Mouse (Mus musculus) R1 (cell line): ENCODE measurements at regions not wholly inside any gene's neighbourhood (a gene's known extent, or its start where the extent isn't known, plus 50 kb on each side); places are given as distances from the start of the nearest gene placed in this dataset.
"Not testable (repeated sequence)": the region's sequence is repeated elsewhere in the genome, so short reads cannot be mapped to it uniquely, and the experiment has no call there.

Experiments used
- DNase-seq: peaks from one replicate; pipeline ENCODE4 v3.0.0-alpha.2; 2018; ENCODE audit warnings: low read depth, low spot score

- no peak for DNase-seq
Observed at GRCm38 (mm10) chr4:105844675-105845466, 55.2 kb downstream of the Gm12728 start.

GRCm38 (mm10) chr4:105845998-105846989, 56.6 kb downstream of the Gm12728 start:
- not testable (repeated sequence) for DNase-seq

GRCm38 (mm10) chr4:105853086-105853485, 63.4 kb downstream of the Gm12728 start:
- DNase-seq: no peak

- DNase-seq: no peak
Observed at GRCm38 (mm10) chr4:105859052-105859864, 69.6 kb downstream of the Gm12728 start.

- no peak for DNase-seq
Observed at GRCm38 (mm10) chr4:105860930-105861653, 71.4 kb downstream of the Gm12728 start.

- DNase-seq: no peak
Observed at GRCm38 (mm10) chr4:105861654-105862037, 72.0 kb downstream of the Gm12728 start.

- DNase-seq: no peak
Observed at GRCm38 (mm10) chr4:105870512-105870911, 80.8 kb downstream of the Gm12728 start.

- no peak for DNase-seq
Observed at GRCm38 (mm10) chr4:105877246-105877645, 87.6 kb downstream of the Gm12728 start.

- DNase-seq: no peak
Observed at GRCm38 (mm10) chr4:105879891-105880290, 90.2 kb downstream of the Gm12728 start.

GRCm38 (mm10) chr4:105884791-105885190, 95.1 kb downstream of the Gm12728 start:
- DNase-seq: no peak

- DNase-seq: no peak
Observed at GRCm38 (mm10) chr4:105891438-105891837, 101.8 kb downstream of the Gm12728 start.

GRCm38 (mm10) chr4:105892065-105892464, 102.4 kb downstream of the Gm12728 start:
- DNase-seq: no peak

GRCm38 (mm10) chr4:105895116-105895515, 105.4 kb downstream of the Gm12728 start:
- DNase-seq: no peak

GRCm38 (mm10) chr4:105898054-105898847, 108.6 kb downstream of the Gm12728 start:
- DNase-seq: no peak

- DNase-seq: no peak
Observed at GRCm38 (mm10) chr4:105904896-105905295, 115.2 kb downstream of the Gm12728 start.

- DNase-seq: no peak
Observed at GRCm38 (mm10) chr4:105906411-105906810, 116.7 kb downstream of the Gm12728 start.

GRCm38 (mm10) chr4:105907611-105908010, 117.9 kb downstream of the Gm12728 start:
- DNase-seq: peak; percentile 13

GRCm38 (mm10) chr4:105908281-105908680, 118.6 kb downstream of the Gm12728 start:
- DNase-seq: peak; percentile 92

GRCm38 (mm10) chr4:105909272-105909671, 119.6 kb downstream of the Gm12728 start:
- peak; percentile 13 for DNase-seq

GRCm38 (mm10) chr4:105910666-105911065, 121.0 kb downstream of the Gm12728 start:
- no peak for DNase-seq
